Mouse (Mus musculus) right cerebral cortex, adult 18-20 months (tissue): ENCODE data around the gene Gm3248.
"Not testable (repeated sequence)": the region's sequence is repeated elsewhere in the genome, so short reads cannot be mapped to it uniquely, and the experiment has no call there.

ENCODE experiments used
- DNase-seq: peaks from one replicate; pipeline ENCODE4 v3.0.0; 2022; ENCODE audit warnings: mixed read lengths

The Gm3248 gene

DNA sequence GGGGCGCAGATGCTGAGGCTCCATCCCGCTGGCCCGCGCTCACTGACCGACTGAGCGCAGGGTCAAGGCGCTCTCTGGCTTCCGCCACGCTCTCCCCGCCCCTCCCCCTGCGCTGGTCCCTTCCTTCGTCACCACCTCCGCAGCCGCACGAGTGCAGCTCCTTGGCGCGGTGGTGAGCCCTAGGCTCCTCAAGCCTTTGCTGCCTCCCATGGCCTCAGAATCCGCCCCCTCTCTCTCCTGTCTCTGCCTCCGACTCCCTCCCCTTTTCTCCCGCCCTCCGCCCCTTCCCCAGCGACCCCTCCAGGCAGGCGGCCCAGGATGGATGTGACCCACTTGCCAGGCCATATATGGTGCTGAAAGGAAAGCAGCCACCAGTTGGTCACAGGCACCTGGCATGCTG lies at the start of gene Gm3248:
TSS of gene Gm3248 (minus strand) at position 111 of the 400 bp plus-strand sequence.
- DNase-seq: peak; percentile 22

DNA sequence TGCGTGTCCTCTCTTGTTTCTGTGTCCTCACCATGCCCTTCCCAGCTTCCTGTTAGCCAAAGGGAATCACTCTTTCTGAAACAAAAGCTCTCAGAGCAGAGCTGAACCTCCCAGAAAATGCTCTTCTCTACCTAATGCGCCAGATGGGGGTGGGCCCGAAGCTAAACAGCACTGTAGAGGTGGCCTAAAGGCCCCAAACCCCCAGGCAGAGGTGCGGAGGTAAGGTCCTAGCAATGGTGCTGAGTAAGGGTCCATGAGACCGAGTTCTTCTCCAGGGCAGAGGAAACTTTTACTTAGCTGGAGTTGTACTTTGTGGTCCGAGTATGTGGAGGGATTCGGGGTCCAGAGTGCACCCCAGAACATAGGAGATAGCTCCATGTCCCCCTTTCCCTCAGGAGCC lies 25.6 kb upstream of the Gm3248 start:
- not testable (repeated sequence) for DNase-seq

DNA sequence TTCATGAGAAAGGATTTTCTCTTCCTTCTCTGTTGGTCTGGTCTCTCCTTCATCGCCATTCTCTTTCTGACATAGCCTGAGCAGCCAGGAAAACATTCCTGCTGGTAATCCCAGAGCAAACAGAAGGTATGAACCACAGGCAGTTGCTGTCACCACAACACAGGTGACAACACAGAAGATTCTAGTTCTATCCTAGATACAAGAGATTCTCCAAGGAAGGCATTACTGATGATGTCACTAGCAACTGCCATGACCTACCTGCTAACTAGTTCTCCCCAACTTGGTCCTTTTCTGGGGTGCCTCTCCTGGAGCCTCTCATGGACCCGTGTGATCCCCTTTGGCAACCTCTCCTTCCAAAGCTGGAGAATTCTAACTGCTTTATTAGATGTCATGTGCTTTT lies 17.5 kb upstream of the Gm3248 start, which contains the start of gene Gm3453:
TSS of gene Gm3453 (minus strand) at position 101 of the 400 bp plus-strand sequence.
- DNase-seq: not testable (repeated sequence)

DNA sequence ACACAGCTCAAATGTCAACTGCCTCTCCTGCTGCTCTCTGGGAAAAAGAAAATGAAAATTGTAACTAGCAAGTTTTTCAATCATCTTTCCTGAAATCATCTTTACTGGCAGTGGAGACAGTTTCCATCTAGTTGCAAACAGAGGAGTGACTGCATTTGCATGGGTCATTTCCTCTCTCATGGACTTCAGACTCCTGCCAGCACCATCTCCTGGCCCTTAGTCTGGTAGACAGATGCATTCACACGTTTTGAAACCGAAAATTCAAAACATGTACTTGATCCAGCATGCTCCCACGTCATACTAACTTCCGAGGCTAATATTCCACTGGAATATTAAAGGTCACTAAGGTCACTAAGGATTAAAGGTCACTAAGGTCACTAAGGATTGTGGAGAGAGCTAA lies 896 bp upstream of the Gm3248 start:
- not testable (repeated sequence) for DNase-seq

- peak; percentile 1 for DNase-seq
Measured at GRCm38 (mm10) chr14:5961102-5961501, 443 bp downstream of the Gm3248 start.

- peak; percentile 12 for DNase-seq
Measured at GRCm38 (mm10) chr14:5960479-5960878, 1.1 kb downstream of the Gm3248 start.

- not testable (repeated sequence) for DNase-seq
Measured at GRCm38 (mm10) chr14:5923276-5923675, 38.3 kb downstream of the Gm3248 start.

DNA sequence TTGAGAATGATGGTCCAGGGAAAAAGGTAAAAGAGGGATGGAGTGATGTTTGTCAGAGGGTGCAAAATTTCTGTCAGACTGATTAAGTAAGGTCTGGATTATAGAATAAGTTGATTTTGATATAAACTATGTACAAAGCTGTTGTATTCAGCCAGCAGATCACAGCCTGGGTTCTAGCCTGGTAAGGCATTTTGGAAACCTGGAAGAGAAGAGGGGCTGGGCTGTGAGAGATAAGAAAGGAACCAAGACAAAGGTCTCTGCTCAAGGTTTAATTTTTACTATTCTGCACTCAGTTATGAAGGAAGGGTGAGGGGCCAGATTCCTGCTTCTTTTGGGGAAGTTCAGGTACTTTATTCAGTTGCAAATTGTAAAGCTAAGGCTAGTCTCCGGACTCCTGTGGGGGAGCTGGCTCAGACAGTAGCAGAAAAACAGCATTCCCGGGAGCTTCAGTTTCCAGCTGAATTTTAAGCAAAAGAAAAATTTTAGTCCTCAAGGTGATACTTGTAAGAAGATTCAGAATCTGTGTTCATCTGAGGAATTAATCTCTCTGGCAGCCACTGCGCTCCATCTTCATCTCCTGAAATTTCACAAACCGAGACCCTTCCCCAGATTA lies 43.1 kb downstream of the Gm3248 start:
- not testable (repeated sequence) for DNase-seq

DNA sequence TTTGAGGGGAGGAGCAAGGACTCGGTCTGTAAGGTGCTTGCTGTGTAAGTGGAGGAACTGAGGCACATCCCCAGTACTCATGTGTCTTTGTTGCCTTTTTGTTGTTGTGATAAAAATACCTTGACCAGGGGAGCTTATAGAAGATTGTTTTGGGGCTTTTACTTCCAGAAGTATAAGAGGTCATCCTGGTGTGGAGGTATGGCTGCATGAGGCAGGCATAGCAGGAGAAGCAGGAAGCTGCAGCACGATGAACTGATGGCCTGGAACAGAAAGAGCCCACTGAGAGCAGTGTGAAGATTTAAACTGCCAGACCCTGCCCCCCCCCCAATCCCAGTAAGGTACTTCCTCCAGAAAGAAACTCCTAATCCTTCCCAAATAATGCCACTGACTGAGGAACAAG lies 47.8 kb downstream of the Gm3248 start:
- DNase-seq: not testable (repeated sequence)
